Mouse (Mus musculus): ENCODE results near the gene Ctnna2.

DNA sequence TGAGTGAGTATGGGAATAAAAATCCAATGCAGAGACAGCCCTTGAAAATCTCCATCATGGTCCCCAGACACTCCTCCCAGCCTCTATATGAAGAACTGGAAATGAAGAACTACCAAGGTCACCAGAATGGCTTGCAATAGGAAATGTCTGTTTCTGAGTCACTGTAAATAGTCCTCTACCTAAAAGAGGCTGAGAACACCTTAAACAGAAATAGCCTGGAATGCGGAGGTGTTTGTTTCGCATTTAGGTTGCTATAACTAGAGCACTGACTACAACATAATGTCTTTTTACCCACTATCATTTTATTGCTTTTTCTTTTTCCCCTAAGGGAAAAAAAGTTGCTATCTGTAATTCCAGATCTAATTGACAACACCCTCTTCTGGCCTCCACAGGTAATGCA, 106.3 kb downstream of the Ctnna2 start:
- no peak for TF ChIP-seq CTCF (conservative IDR thresholded peaks at IDR 0.05; ENCODE audit: low read length)
- TF ChIP-seq NANOG (IDR thresholded peaks at IDR 0.05; ENCODE audit: borderline replicate concordance, low read length), result no peak

All from E14TG2a.4 (cell line).